Mouse (Mus musculus) layer of hippocampus, adult 8-10 months (tissue): ENCODE measurements around the gene Col9a1. TPM values are rescaled to one million over a fixed set of nuclear protein-coding genes. Genes with fewer than 3 reads are reported as not detected.

Experiments
- DNase-seq, 2 experiments: peaks; one replicate each; pipeline ENCODE4 v3.0.0; 2022; ENCODE audit warnings: low spot score in 2 of 2
- total RNA-seq, 4 experiments: library from RNA; stranded (reverse); gene quantifications; 2 replicates each; pipeline ENCODE4 v1.2.4; 2022

The Col9a1 gene
- total RNA-seq, 4 experiments from 2014 or later = 0.27 to 0.98 (median 0.51) TPM

- no peak for DNase-seq
Measured at GRCm38 (mm10) chr1:24292515-24292914, 115.1 kb downstream of the Col9a1 start.

- DNase-seq = no peak
Measured at GRCm38 (mm10) chr1:24294979-24295942, 117.9 kb downstream of the Col9a1 start.

GRCm38 (mm10) chr1:24300700-24301099 is 123.3 kb downstream of the Col9a1 start:
- DNase-seq = no peak

Other genes with a start within 250 kb of the Col9a1 start
- 10 to 100 TPM; 47.3 to 53.1 (median 49.7) TPM for gene Sdhaf4, start 172.0 kb upstream of the Col9a1 start, total RNA-seq
- 10 to 100 TPM; 27.1 to 31.8 (median 29.4) TPM for gene Fam135a, start 77.3 kb upstream of the Col9a1 start, total RNA-seq